Mouse (Mus musculus) left cerebral cortex, postnatal 10 days (tissue): ENCODE data around the gene Col23a1. TPM values are rescaled to one million over a fixed set of nuclear protein-coding genes. Genes with fewer than 3 reads are reported as not detected.
A peak's percentile ranks its signal among the peaks of the same experiment; 100 is the strongest.

ENCODE experiments used
- DNase-seq, 2 experiments: peaks; one replicate each; pipeline ENCODE4 v3.0.0; 2021 to 2022; ENCODE audit warnings: low spot score in 2 of 2, mixed read lengths in 1 of 2; ENCODE audit errors: extremely low spot score in 1 of 2
- intact Hi-C: fragments of 180-260 bp; cut with DNase I; formaldehyde crosslinking; loops from one replicate; pipeline ENCODE4 v1.15.1; 2025
- total RNA-seq, 2 experiments: library from RNA; stranded (reverse); gene quantifications; 2 replicates each; pipeline ENCODE4 v1.2.3; 2021

Gene Col23a1
- total RNA-seq, 2 experiments from 2014 or later, result 12.1 to 12.4 TPM

DNA sequence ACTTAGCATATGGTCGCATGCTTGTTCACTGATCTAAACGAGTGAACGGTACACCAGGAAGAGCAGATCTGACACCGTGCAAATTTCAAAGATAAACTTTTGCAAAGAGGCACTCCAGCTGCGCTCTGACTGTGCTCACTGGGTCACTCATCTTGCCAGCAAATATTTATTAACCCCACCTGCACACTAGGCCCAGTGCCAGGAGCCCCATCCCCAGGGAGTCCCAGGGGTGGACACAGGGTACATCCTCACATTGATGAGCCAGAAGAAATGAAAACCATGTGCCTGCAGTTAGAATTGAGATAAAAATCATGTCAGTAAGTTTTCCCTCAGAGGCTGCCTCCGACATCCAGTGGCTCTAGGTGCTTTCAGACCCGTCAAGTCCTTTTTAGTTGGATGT lies 162.2 kb downstream of the Col23a1 start:
- no peak for DNase-seq
- intact Hi-C loops, result no loop called here

DNA sequence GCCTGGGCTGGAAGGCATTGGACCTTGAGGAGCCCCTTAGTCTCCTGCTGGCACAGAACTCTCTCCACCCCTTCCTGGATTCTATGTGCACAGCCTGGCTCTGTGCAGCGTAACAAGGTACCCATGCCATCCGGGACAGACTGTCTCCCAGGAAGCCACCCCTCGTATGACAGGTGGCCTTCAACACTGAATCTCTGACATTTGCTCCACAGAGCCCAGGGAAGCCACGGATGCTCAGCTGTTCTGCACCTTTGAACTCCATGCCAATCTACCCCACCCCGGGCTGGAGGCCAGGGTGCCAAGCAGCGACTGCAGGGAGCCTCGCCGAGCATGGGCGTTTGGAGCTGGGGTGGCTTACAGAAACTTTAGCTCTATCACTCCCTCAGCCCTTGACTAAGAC lies 164.0 kb downstream of the Col23a1 start:
- intact Hi-C loops, result no loop called here
- DNase-seq, result no peak

DNA sequence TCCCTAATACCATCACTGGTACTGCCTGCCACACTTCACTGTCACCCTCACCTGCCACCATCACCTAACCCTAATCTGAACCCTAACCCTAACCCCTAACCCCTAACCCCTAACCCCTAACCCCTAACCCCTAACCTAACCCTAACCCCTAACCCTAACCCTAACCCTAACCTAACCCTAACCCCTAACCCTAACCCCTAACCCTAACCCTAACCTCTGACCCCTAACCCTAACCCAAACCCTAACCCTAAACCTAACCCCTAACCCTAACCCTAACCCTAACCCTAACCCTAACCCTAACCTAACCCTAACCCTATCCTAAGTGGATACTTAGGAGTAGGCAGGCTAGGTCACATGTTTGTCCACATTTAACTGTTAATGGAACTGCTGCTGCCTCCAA lies 165.8 kb downstream of the Col23a1 start:
- intact Hi-C loops, result no loop called here

DNA sequence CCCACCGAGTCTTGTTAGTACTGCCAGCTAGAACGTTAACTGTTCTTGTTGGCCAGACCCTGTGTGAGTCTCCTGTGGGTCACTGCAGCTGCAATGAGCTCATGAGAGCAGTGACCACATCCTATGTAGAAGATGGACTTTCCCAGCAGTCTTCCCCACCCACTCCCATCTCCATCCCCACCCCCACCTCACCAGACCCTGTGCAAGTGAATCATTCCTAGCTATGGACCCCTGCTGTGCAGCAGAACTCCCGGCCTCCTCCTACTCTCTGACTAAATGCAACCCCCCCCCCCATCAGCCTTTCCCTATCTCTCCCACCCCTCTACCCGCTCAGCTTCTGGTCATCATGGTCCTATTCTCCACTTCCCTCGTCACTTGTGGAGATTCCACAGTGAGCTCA lies 167.9 kb downstream of the Col23a1 start:
- intact Hi-C loops, result no loop called here
- DNase-seq, result no peak

More for the DNA sequence above, 165.8 kb downstream of the Col23a1 start:
- DNase-seq, result no peak

DNA sequence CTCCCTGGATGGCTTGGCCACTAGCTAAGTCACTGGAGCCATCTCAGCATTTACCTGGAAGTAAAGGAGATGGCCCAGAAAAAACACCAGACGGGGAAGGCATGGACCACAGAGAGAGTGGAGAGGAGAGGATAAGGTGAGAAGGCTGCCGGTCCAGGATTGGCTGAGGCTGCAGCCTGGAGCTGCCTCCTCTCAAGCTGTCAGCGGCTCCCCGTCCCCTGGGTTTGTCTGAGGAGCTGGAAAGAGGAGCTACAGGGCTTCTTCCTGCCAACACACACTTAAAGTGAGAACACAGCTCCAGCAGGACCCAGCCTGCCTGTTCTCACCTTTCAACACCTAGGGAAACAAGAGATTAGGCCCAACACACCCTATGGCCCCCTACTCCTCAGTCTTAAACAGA lies 168.9 kb downstream of the Col23a1 start:
- DNase-seq, result peak in 1 of 2 experiments; percentile 42
- intact Hi-C loops, result no loop called here

DNA sequence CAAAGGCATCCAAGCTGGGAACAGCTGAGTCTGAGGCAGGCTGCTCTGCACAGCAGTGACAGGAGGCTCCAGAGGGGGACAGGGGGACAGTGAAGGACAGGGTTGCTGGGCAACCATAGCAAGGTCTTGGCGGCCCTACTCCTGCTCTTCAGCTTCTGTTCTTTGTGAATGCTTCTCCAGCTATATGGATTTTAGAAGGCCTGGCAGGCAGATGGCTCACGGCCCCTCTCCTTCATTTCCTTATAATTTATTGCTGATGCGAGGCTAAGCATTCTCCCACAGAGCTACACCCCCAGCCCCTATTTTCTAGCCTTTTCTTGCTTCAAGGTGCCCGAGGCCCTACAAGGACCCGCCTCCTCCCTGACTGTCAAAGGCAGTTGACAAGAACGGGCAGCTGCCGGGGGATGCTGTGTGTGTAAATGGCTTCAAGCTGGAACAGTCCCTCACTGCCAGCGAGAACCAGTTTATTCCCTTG lies 169.9 kb downstream of the Col23a1 start:
- intact Hi-C loops, result no loop called here
- DNase-seq, result no peak

DNA sequence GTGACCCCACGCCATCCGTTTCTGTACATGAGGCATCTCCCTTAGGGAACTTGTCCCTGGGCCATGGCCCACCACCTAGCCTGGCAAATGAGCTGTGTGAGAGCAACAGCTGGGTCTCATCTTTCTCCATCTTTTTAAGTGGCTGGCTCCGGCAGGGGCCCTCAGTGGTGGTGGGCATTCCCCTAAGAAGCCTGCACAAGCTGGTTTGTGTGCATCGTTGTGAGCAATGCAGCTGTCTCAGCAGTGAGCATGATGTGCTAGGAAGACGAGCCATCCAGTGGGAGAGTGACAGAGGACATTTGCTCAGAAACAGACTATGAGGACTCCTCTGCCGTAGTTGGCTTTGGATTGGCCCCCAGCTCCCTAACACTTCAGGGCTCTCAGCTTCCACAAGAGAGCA lies 179.0 kb downstream of the Col23a1 start:
- DNase-seq, result no peak
- intact Hi-C loops, result no loop called here

DNA sequence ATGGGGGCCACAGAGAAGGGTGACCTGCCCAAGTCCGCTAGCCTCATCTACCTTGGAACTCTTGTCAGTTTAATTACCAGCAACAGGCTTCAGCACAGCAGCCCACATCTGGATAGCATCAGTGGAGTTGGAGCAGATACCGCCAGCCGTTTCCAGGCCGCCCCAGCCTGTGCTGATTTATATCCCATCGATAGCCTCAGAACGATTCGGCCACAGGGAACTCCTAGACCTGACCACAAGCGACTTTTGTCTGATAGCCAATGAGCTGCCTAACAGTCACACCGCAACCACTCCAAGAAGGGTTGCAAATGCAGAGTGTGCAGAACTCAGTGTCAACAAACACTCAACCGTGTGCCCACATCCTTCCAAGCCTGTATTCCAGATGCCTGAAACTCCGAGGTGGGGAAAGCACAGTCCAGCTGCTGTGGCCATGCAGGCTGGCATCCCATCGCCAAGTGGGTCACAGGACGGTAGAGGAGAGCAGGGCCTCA lies 179.7 kb downstream of the Col23a1 start:
- no peak for DNase-seq
- intact Hi-C loops, result no loop called here

DNA sequence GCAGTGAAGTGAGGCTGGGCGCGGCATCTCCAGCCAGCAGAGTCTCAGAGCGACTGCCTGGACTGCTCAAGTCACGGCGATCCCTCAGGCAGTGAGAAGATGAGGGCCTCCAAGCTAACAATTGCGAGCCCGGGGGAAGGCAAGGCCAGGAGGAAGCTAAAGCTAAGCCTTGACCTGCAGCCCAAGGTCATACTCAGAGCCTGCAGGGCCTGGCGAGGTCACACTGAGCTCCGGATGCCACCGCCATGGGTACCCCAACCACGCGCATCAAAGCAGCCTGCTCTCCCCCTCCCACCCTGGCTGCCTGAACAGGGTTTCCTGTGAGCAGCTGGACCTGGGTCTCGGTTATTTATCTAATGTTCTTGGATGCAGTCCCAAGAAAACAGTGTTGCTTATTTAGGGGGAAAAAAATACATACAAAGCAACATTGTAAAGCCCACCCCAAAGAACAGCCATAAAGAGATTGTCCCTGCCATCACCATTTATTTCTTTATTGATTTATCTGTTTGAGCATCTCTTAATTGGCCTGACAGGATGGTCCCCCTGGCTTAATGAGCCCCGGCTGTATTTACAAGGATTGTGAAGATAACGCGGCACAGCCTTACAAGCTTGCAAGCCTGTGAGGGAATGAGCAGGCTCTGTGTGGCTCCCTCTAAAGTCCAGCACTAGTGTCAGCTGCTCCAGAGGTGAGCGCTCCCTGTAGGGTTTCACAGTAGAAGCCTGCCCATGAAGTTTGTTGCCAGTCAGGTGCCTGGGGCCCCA lies 180.8 kb downstream of the Col23a1 start:
- no peak for DNase-seq

DNA sequence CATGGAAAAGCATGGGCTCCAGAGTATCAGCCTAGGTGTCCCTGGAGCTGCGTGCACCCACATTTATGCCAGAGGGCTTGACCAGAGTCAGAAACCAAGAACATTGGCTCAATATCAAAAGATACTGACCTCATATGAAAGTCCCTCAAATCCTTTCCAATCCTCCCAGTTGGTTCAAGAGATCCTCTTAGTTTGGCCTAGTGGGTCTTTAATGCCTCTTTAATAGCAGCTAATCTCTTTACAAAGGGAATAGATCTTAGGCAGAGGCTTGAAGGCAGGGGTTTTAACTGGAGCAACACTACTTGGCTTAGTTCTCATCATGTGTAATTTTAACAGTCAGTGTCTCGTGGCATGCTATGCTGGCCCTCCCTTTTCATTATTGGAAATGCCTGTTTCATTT lies 184.0 kb downstream of the Col23a1 start:
- intact Hi-C loops, result no loop called here
- DNase-seq, result no peak

More for the DNA sequence above, 180.8 kb downstream of the Col23a1 start:
- intact Hi-C loops, result no loop called here

DNA sequence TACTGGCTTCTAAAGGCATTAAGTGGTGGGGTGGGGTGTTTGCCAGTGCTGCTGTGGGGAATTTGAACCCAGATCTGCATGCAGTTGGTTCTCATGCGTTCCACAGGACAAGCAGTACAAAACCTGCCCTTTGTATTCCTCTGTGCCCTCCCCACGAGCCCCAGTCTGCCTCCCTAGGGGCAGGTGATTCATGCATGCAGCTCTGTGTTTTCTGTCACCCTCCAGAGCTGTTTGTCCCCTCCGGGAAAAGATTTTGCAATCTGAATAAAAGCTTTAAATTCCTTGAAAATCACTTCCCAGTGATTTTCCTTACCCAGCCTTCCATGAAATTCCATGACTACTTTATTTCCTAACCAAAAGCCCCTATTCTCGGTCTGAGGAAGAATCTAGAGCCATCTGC lies 186.8 kb downstream of the Col23a1 start:
- intact Hi-C loops, result no loop called here
- DNase-seq, result no peak

DNA sequence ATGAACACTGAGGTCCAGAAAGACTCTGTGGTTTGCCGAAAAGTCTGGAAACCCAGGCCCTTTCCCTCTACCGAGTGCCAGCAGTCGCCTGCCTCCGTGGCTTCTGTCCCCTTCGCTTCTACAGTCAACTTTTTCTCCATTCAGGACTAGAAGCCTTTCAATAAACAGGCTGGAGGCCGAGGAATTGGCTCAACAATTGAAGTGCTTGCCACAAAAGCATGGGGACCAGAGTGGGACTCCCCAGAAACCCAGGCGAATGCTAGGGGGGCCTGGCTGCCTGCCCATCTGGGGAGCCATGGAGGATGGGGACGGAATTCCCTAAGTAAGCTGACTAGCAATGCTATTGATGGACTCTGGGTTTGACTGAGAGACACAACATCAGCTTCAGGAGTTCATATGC lies 187.9 kb downstream of the Col23a1 start:
- no peak for DNase-seq
- intact Hi-C loops, result no loop called here

DNA sequence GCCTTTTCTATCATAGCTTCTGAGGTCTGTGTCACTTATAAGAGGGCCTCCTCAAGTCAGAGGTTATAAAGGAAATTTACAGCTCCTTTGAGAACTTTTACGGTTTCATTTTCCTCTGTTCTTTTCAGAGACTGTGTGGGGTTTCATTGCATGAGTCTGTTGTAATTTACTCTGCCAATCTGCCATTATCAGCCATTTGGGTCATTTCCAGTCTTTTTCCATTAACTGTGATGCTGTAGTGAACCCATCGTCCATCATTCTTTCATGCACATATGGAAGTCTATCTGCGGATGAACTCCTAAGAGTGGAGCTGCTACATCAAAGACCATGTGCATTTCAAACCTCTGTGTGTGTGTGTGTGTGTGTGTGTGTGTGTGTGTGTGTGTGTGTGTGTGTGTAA lies 192.5 kb downstream of the Col23a1 start:
- intact Hi-C loops, result no loop called here
- no peak for DNase-seq

DNA sequence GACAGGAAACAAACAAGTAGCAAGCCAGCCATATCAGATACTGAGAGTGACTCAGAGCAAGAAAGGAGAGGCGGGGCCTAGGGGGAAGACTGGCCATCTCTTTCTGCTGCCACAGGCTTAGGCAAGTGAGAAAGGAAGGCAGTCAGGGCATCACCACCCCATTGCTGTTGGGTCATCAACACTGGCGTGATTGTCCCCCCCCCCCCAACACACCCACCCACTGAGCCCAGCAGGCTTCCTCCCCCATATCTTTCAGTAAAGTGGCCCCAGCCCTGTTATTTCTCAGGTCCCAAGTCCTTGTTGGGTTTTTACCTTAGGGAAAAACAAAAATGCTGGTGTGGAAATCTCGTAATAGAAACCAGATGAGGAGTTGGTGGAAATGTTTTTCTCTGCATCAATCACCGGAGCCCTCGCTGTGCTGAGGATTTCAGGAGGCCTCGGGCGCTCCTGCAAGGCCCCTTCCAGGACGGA lies 195.4 kb downstream of the Col23a1 start:
- no peak for DNase-seq
- intact Hi-C loops, result no loop called here

DNA sequence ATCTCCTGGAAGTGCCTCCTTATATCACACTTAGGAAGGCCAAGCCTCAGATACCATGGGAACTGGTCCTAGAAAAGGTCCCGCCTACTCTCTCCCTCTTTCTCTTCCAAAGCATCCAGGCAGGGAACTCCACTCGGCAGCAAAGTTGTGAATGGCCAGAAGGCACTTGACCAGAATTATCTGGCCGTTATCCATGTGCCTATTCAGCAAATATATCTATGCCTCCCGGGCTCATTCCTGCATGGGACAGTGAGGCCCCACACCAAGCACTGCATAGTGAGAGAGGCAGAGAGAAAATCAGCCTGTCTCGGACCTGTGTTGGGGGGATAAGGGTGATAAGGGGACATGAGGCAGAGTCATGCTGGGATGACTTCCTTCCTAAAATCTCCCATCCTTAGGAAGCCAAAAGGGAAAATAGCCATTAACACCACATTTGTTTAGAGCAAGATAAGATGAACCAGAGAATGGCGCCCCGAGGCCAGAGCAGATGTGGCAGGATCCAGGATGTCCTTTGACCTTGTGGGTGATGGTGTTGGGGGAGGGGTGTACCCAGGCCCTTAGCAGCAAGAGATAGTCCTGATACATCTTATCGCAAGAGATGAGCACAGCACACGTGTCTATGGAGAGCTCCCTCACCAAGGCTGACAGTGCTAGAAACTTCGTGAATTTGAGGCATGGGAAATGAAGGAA lies 196.2 kb downstream of the Col23a1 start:
- intact Hi-C loops, result no loop called here
- DNase-seq, result no peak

DNA sequence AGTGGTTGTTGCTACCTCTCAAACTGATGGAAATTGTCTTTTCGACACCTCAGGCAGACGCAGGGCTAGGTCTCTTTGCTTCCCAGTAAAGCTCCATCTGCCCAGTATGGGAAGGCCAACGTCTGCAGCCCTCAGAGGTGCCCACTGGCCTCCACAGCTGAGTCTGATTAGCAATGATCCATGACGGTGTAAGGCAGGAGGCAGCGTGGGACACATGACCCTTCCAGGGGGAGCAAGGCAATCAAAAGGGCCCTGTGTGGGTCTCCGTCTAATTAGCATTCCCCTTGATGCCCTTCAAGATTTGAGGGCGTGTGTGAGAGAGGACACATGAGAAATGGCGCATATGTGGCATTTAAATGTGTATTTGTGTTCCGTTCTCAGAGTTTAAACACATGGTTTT lies 199.1 kb downstream of the Col23a1 start:
- DNase-seq, result no peak
- intact Hi-C loops, result no loop called here

DNA sequence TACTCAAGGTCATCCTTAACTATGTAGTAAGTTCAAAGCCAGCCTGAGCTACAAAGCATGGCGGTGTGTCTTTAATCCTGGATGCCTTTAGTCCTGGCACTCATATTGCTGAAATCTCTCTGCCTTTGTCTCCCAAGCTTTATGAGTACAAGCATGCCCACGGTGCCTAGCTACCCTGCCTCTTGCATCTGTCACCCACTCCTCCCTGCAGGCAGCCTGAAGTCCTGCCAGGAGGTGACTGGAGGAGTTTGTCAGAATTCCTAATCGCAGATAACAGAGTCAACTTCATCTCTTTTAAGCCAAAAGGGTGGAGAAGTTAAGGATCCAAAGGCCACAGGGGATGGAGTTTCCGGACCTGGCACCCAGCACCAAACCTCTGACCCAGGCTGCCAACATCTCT lies 203.7 kb downstream of the Col23a1 start:
- intact Hi-C loops, result no loop called here
- no peak for DNase-seq

DNA sequence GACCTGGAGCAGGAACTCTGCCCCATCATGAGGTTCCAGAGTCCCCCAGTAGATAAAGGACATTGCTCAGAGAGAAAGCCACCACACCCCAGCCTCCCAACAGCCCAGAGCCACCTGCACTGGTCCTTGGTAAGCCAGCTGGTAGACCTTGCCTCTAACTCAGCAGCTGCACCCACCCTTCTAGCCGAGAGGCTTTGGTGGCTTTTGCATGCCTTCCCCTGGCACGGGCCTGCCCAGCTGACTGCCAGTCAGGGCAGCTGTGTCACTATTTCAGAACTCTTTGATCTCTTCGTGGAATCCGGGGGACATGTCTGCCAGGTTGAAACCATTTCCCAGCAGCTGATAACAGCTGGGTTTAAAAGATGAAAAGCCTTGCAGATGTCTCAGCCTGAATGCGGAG lies 204.5 kb downstream of the Col23a1 start:
- intact Hi-C loops, result no loop called here
- DNase-seq, result no peak

DNA sequence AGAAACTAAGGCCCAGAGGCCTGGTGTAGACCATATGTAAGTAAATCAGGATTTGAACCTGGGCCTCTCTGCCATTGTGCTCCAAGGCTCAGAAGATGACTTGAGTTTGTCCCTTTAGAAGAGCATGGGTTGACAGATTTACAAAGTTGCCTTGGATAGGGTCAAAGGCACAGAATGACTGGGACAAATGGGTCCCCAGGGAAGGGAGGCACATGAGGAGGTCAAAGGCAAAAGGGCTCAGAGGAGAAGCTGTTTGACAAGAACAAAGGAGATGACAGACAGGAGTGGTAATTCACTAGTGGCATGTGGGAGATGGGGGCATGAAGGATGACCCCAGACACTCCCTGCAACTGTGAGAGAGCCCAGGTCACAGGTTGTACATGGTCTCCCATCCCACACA lies 210.1 kb downstream of the Col23a1 start:
- intact Hi-C loops, result no loop called here
- no peak for DNase-seq

DNA sequence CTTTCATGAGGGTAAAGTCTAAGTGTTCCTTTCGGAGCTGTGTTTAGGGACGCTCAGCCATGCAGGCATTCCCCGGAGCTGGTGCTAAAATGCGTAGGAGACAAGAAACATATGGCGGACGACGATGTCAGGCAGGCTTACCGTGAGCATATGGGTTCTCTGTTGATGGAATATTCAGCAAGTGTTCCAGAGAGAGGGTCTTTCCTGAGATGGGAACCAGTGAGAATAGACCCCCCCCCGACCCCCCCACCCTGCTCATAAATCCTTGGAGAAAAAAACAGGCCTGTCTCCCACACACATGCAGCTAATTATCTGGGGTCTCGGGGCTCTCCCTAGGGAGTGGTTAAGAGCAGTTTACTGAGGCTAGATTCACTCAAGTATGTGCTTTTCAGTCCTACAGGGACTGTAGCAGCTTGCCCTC lies 212.7 kb downstream of the Col23a1 start:
- DNase-seq, result peak in 1 of 2 experiments; percentile 53
- intact Hi-C loops, result no loop called here
